Mouse (Mus musculus) forebrain, embryonic 11.5 days (tissue): ENCODE results near the gene Actb. TPM values are rescaled to one million over a fixed set of nuclear protein-coding genes. Genes with fewer than 3 reads are reported as not detected.

Experiments used
- ATAC-seq: fragments of 200-750 bp; cut with Nextera tagmentation; replicated peaks from 2 replicates; pipeline ENCODE4 v1.8.0; 2017; ENCODE audit warnings: moderate TSS enrichment; ENCODE audit not compliant: low FRiP score
- DNase-seq: peaks from one replicate; pipeline ENCODE4 v3.0.0-alpha.2; 2017; ENCODE audit warnings: low spot score
- H3K27ac ChIP-seq: fragments of 300-500 bp; sonication (generic); 2 replicates; pipeline ENCODE4 v1.5.1; 2014; ENCODE audit warnings: low read depth, low read length
- H3K27me3 ChIP-seq: fragments of 300-500 bp; sonication (generic); 2 replicates; pipeline ENCODE4 v1.6.1; 2014; ENCODE audit warnings: mild to moderate bottlenecking, low read length, mixed read lengths; ENCODE audit not compliant: control insufficient read depth, insufficient read depth
- H3K36me3 ChIP-seq: fragments of 300-500 bp; sonication (generic); 2 replicates; pipeline ENCODE4 v1.6.1; 2014; ENCODE audit warnings: mild to moderate bottlenecking, low read length, moderate library complexity, mixed read lengths; ENCODE audit not compliant: control insufficient read depth, insufficient read depth
- H3K4me1 ChIP-seq: fragments of 300-500 bp; sonication (generic); replicated peaks from 2 replicates; pipeline ENCODE4 v1.6.1; 2014; ENCODE audit warnings: low read length, mixed read lengths; ENCODE audit not compliant: control insufficient read depth, insufficient read depth
- H3K4me2 ChIP-seq: fragments of 300-500 bp; sonication (generic); 2 replicates; pipeline ENCODE4 v1.6.1; 2014; ENCODE audit warnings: low read depth, mild to moderate bottlenecking, low read length, moderate library complexity, mixed read lengths; ENCODE audit not compliant: severe bottlenecking
- H3K4me3 ChIP-seq: fragments of 300-500 bp; sonication (generic); 2 replicates; pipeline ENCODE4 v1.5.1; 2014; ENCODE audit warnings: low read depth, low read length
- H3K9ac ChIP-seq: fragments of 300-500 bp; sonication (generic); 2 replicates; pipeline ENCODE4 v1.6.1; 2014; ENCODE audit warnings: low read length
- H3K9me3 ChIP-seq: fragments of 300-500 bp; sonication (generic); 2 replicates; pipeline ENCODE4 v1.6.1; 2016; ENCODE audit warnings: low read length, mixed read lengths; ENCODE audit not compliant: control insufficient read depth
- WGBS: fragments of 180-500 bp; shearing (Covaris S2); extraction: QIAGEN DNeasy Blood & Tissue Kit; methylation state at CpG from one replicate; pipeline ENCODE4 v1.1.7; 2014; 5-methylcytosine and 5-hydroxymethylcytosine counted together
- polyA plus RNA-seq: library from polyadenylated mRNA; unstranded; fragments of >200 nt; fragmentation: Nextera tagmentation; extraction: Ambion mirVana; gene quantifications from 2 replicates; pipeline ENCODE4 v1.2.1, GENCODE M21; 2014

The Actb gene
- polyA plus RNA-seq, 1 experiment from 2014 or later: 13,526 TPM

- Histone ChIP-seq H3K27ac (no peak overlapping the region), H3K27me3 (no peaks in the 10 kb centered on the region), H3K4me2 (no peak overlapping the region), H3K4me3 (no peak overlapping the region), H3K9ac (no peak overlapping the region), H3K36me3 (no peaks in the 10 kb centered on the region), H3K4me1 (no peaks in the 10 kb centered on the region), H3K9me3 (no peaks in the 10 kb centered on the region)
- no peak for ATAC-seq
- DNase-seq: no peak
- WGBS: 88% methylated on average over 7 of the region's 7 CpGs
Measured at GRCm38 (mm10) chr5:142916593-142916992, 10.0 kb upstream of the Actb start.

GRCm38 (mm10) chr5:142915231-142915630 lies 8.7 kb upstream of the Actb start:
- Histone ChIP-seq H3K9me3 (no peaks in the 10 kb centered on the region), H3K4me1 (no peaks in the 10 kb centered on the region), H3K27me3 (no peaks in the 10 kb centered on the region), H3K36me3 (no peaks in the 10 kb centered on the region), H3K4me3 (no peak overlapping the region), H3K27ac (no peak overlapping the region), H3K4me2 (no peak overlapping the region), H3K9ac (no peak overlapping the region)
- WGBS: 93% methylated on average over 11 of the region's 11 CpGs
- DNase-seq: no peak
- ATAC-seq: no peak

- H3K4me1 ChIP-seq: peaks cover 5% of the 10 kb centered on the region; the same call in 1 of the 2 replicates
- H3K27ac ChIP-seq: no peak overlapping the region
- DNase-seq: no peak
- H3K36me3 ChIP-seq: no peaks in the 10 kb centered on the region
- H3K27me3 ChIP-seq: no peaks in the 10 kb centered on the region
- no peak overlapping the region for H3K9ac ChIP-seq
- H3K4me2 ChIP-seq: no peak overlapping the region
- no peak for ATAC-seq
- WGBS: 72% methylated on average over 4 of the region's 4 CpGs
- H3K4me3 ChIP-seq: no peak overlapping the region
- H3K9me3 ChIP-seq: no peaks in the 10 kb centered on the region
Measured at GRCm38 (mm10) chr5:142912739-142913138, 6.2 kb upstream of the Actb start.

GRCm38 (mm10) chr5:142912320-142912719 lies 5.8 kb upstream of the Actb start:
- 96% methylated on average over 3 of the region's 3 CpGs for WGBS

GRCm38 (mm10) chr5:142911629-142912028 lies 5.1 kb upstream of the Actb start:
- Histone ChIP-seq H3K4me1 (peaks cover 8% of the 10 kb centered on the region; the same call in 1 of the 2 replicates), H3K27me3 (no peaks in the 10 kb centered on the region), H3K27ac (no peak overlapping the region), H3K4me2 (no peak overlapping the region), H3K9ac (no peak overlapping the region), H3K9me3 (no peaks in the 10 kb centered on the region), H3K4me3 (no peak overlapping the region), H3K36me3 (no peaks in the 10 kb centered on the region)
- no peak for ATAC-seq
- DNase-seq: no peak
- WGBS: 81% methylated on average over 2 of the region's 2 CpGs

More at GRCm38 (mm10) chr5:142912320-142912719, 5.8 kb upstream of the Actb start:
- Histone ChIP-seq H3K4me3 (no peak overlapping the region), H3K27me3 (no peaks in the 10 kb centered on the region), H3K4me2 (no peak overlapping the region), H3K9me3 (no peaks in the 10 kb centered on the region), H3K4me1 (peaks cover 8% of the 10 kb centered on the region; the same call in 1 of the 2 replicates), H3K9ac (no peak overlapping the region), H3K36me3 (no peaks in the 10 kb centered on the region), H3K27ac (no peak overlapping the region)
- no peak for DNase-seq
- no peak for ATAC-seq

- 70% methylated on average over 8 of the region's 8 CpGs for WGBS
- H3K4me1 ChIP-seq: peaks cover 10% of the 10 kb centered on the region; the same call in 1 of the 2 replicates
- H3K9ac ChIP-seq: no peak overlapping the region
- H3K36me3 ChIP-seq: peaks cover 6% of the 10 kb centered on the region
- H3K27ac ChIP-seq: no peak overlapping the region
- H3K9me3 ChIP-seq: no peaks in the 10 kb centered on the region
- no peak overlapping the region for H3K4me2 ChIP-seq
- ATAC-seq: no peak
- no peak overlapping the region for H3K4me3 ChIP-seq
- H3K27me3 ChIP-seq: no peaks in the 10 kb centered on the region
- DNase-seq: no peak
Measured at GRCm38 (mm10) chr5:142909576-142910278, 3.2 kb upstream of the Actb start.

GRCm38 (mm10) chr5:142908941-142909575 lies 2.5 kb upstream of the Actb start:
- H3K9me3 ChIP-seq: no peaks in the 10 kb centered on the region
- no peak overlapping the region for H3K4me2 ChIP-seq
- 43% methylated on average over 5 of the region's 5 CpGs for WGBS
- no peak for DNase-seq
- H3K4me1 ChIP-seq: peaks cover 17% of the 10 kb centered on the region; the same call in 1 of the 2 replicates
- H3K27me3 ChIP-seq: no peaks in the 10 kb centered on the region
- ATAC-seq: no peak
- peak overlapping the region; percentile 29; the same call in 1 of the 2 replicates for H3K9ac ChIP-seq
- H3K27ac ChIP-seq: 0 out of 2 replicates have a peak overlapping the region, but pooled peaks have one; percentile 25
- H3K36me3 ChIP-seq: peaks cover 13% of the 10 kb centered on the region
- H3K4me3 ChIP-seq: no peak overlapping the region

GRCm38 (mm10) chr5:142907803-142908559 lies 1.4 kb upstream of the Actb start:
- no peak overlapping the region; the same call in 1 of the 2 replicates for H3K4me3 ChIP-seq
- H3K4me1 ChIP-seq: peaks cover 21% of the 10 kb centered on the region; the same call in 1 of the 2 replicates
- H3K9ac ChIP-seq: no peak overlapping the region; the same call in 1 of the 2 replicates
- H3K36me3 ChIP-seq: peaks cover 20% of the 10 kb centered on the region
- 81% methylated on average over 5 of the region's 5 CpGs for WGBS
- H3K9me3 ChIP-seq: no peaks in the 10 kb centered on the region
- H3K27me3 ChIP-seq: no peaks in the 10 kb centered on the region
- H3K27ac ChIP-seq: no peak overlapping the region; the same call in 1 of the 2 replicates
- H3K4me2 ChIP-seq: no peak overlapping the region
- ATAC-seq: no peak
- DNase-seq: peak; percentile 61
